ENCODE assay signal across 21 mouse cellular contexts in the genomic region with DNA sequence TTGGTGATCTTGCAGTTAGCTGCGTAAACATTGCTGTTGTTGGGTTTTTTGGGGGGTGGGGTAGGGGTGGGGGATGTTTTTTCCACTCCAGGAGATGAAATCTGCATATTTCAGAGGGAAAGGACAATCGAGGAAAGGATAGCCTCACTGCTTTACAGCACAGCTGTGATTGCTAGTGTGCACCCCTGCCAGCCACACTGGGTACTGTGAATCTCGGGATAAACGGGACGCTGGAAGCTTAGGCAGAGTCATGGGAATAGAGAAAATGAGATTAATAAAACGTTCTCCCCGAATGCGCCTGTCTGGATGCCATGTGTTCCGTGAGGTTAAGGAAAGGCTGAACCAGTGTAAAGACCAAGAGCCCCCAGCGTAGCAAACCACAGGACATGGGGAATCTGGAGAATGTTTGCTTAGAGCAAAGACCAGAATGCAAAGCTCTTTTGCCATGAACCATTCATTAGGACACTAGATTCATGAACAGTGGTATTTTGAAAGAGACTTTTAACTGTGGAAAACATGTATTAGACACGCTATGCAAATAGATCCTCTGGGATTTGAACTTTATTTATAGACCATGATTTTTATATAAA.
DNase-seq lines count a peak whose midpoint lies in the region; ATAC-seq lines count a peak whose summit lies in the region.
"Had no signal": no experiment of that assay in that cellular context is flagged by ENCODE, and none has a peak within 500 bp of the region (broad histone marks: within the 10 kb centered on the region; RNA-seq: fewer than 3 reads in every experiment).

No protein-coding gene starts in this region.

- H3K36me3 ChIP-seq in limb, embryonic 13.5 days: no peaks in the 10 kb centered on the region
- no peaks in the 10 kb centered on the region for H3K36me3 ChIP-seq in limb, embryonic 10.5 days
- H3K36me3 ChIP-seq in embryonic facial prominence, embryonic 13.5 days: no peaks in the 10 kb centered on the region
- H3K36me3 ChIP-seq in intestine, embryonic 16.5 days (ENCODE audit: control insufficient read depth, insufficient read depth, low read length): no peaks in the 10 kb centered on the region
- H3K36me3 ChIP-seq: hindbrain, embryonic 12.5 days; liver, embryonic 13.5 days had no signal

- WGBS in limb, embryonic 13.5 days: 38% methylated on average over 11 of the region's 11 CpGs
- 85% methylated on average over 11 of the region's 11 CpGs for WGBS in limb, embryonic 10.5 days
- WGBS in embryonic facial prominence, embryonic 13.5 days: 29% methylated on average over 11 of the region's 11 CpGs
- 52% methylated on average over 11 of the region's 11 CpGs for WGBS in intestine, embryonic 16.5 days

- no peaks in the 10 kb centered on the region for H3K9me3 ChIP-seq in limb, embryonic 13.5 days
- no peaks in the 10 kb centered on the region for H3K9me3 ChIP-seq in limb, embryonic 10.5 days (replicated peaks)
- no peaks in the 10 kb centered on the region for H3K9me3 ChIP-seq in embryonic facial prominence, embryonic 13.5 days
- H3K9me3 ChIP-seq in intestine, embryonic 16.5 days (ENCODE audit: control insufficient read depth, low read length): no peaks in the 10 kb centered on the region
- H3K9me3 ChIP-seq: forebrain, embryonic 13.5 days; hindbrain, embryonic 12.5 days; liver, embryonic 13.5 days had no signal

- peak; percentile 67 for ATAC-seq in limb, embryonic 13.5 days (ENCODE audit: low FRiP score, low read depth)
- ATAC-seq in embryonic facial prominence, embryonic 13.5 days (ENCODE audit: insufficient number of reproducible peaks, insufficient read depth, low FRiP score, low TSS enrichment, low read depth): peak; percentile 56; the same call in 1 of the 2 replicates
- ATAC-seq in intestine, embryonic 16.5 days: no peak
- ATAC-seq: forebrain, embryonic 13.5 days; inflammation-experienced regulatory T-cells, adult 6 months; Patski had no signal

- H3K9ac ChIP-seq in limb, embryonic 13.5 days: no peak overlapping the region
- no peak overlapping the region for H3K9ac ChIP-seq in embryonic facial prominence, embryonic 13.5 days
- no peak overlapping the region for H3K9ac ChIP-seq in intestine, embryonic 16.5 days (ENCODE audit: low read depth, low read length)
- H3K9ac ChIP-seq: forebrain, embryonic 13.5 days; hindbrain, embryonic 12.5 days; liver, embryonic 13.5 days had no signal

- no peak overlapping the region for H3K4me3 ChIP-seq in limb, embryonic 13.5 days
- no peak overlapping the region for H3K4me3 ChIP-seq in limb, embryonic 10.5 days
- H3K4me3 ChIP-seq in embryonic facial prominence, embryonic 13.5 days: no peak overlapping the region
- H3K4me3 ChIP-seq in intestine, embryonic 16.5 days (ENCODE audit: low read length): no peak overlapping the region
- H3K4me3 ChIP-seq: erythroblast, embryonic 14.5 days; forebrain, embryonic 13.5 days; gastrocnemius, adult 2 months; hindbrain, embryonic 12.5 days; liver, embryonic 13.5 days had no signal

- DNase-seq in limb, embryonic 10.5 days (ENCODE audit: low spot score): no peak
- peak; percentile 6 for DNase-seq in NIH3T3 (ENCODE audit: low read depth)
- DNase-seq in mesoderm, embryonic 11.5 days (ENCODE audit: low read depth, low spot score): peak; percentile 57
- DNase-seq in spleen, adult 18-20 months: no peak
- DNase-seq: adrenal gland, adult 2 months; cerebellum, adult 11 months; cerebellum, adult 9-11 months; gastrocnemius, adult 2 months; kidney, postnatal 14 days; liver, embryonic 13.5 days; lung, adult 2 months; right cerebral cortex, postnatal 25 days; thymus, postnatal 25 days had no signal

- H3K4me1 ChIP-seq in limb, embryonic 13.5 days: peaks cover 27% of the 10 kb centered on the region
- peaks cover 23% of the 10 kb centered on the region for H3K4me1 ChIP-seq in limb, embryonic 10.5 days
- H3K4me1 ChIP-seq in embryonic facial prominence, embryonic 13.5 days: peaks cover 53% of the 10 kb centered on the region
- H3K4me1 ChIP-seq in intestine, embryonic 16.5 days (ENCODE audit: control insufficient read depth, insufficient read depth, low read length): no peaks in the 10 kb centered on the region
- H3K4me1 ChIP-seq: forebrain, embryonic 13.5 days; liver, embryonic 13.5 days had no signal

- peak overlapping the region; percentile 19; the same call in 1 of the 2 replicates for H3K4me2 ChIP-seq in limb, embryonic 13.5 days (replicated peaks)
- peak overlapping the region; percentile 31 for H3K4me2 ChIP-seq in embryonic facial prominence, embryonic 13.5 days
- H3K4me2 ChIP-seq in intestine, embryonic 16.5 days (ENCODE audit: low read depth, low read length): no peak overlapping the region
- H3K4me2 ChIP-seq: forebrain, embryonic 13.5 days; hindbrain, embryonic 12.5 days; liver, embryonic 13.5 days had no signal

- H3K27ac ChIP-seq in limb, embryonic 13.5 days: no peak overlapping the region
- H3K27ac ChIP-seq in limb, embryonic 10.5 days: no peak overlapping the region; the same call in 1 of the 2 replicates
- H3K27ac ChIP-seq in embryonic facial prominence, embryonic 13.5 days: peak overlapping the region; percentile 58; the same call in 1 of the 2 replicates
- H3K27ac ChIP-seq in intestine, embryonic 16.5 days (ENCODE audit: low read length): no peak overlapping the region
- H3K27ac ChIP-seq: forebrain, embryonic 13.5 days; gastrocnemius, adult 2 months; hindbrain, embryonic 12.5 days; liver, embryonic 13.5 days had no signal

- H3K27me3 ChIP-seq in limb, embryonic 13.5 days: no peaks in the 10 kb centered on the region
- H3K27me3 ChIP-seq in limb, embryonic 10.5 days (ENCODE audit: low read depth, poor library complexity, severe bottlenecking): no peaks in the 10 kb centered on the region
- peaks cover 15% of the 10 kb centered on the region for H3K27me3 ChIP-seq in embryonic facial prominence, embryonic 13.5 days
- no peaks in the 10 kb centered on the region for H3K27me3 ChIP-seq in intestine, embryonic 16.5 days (replicated peaks; ENCODE audit: control insufficient read depth, insufficient read depth, low read length)
- H3K27me3 ChIP-seq: forebrain, embryonic 13.5 days; hindbrain, embryonic 12.5 days; liver, embryonic 13.5 days; Patski had no signal

Comparison
In these comparisons a context has a peak if more than half of its experiments do, and no peak if none do; other contexts are left out.
1. DNase-seq: peak in NIH3T3 (single experiment) and mesoderm, embryonic 11.5 days (single experiment); none in limb, embryonic 10.5 days (single experiment) and spleen, adult 18-20 months (0 of 2).